Mouse (Mus musculus) cerebellum, adult 2 months (tissue): ENCODE measurements around the gene Cda. TPM values are rescaled to one million over a fixed set of nuclear protein-coding genes. Genes with fewer than 3 reads are reported as not detected.

ENCODE experiments used
- DNase-seq, 2 experiments: peaks; one replicate each; pipeline ENCODE4 v3.0.0; 2021
- H3K27ac ChIP-seq: fragments of 200-500 bp; 2 replicates; pipeline ENCODE4 v1.5.1; 2012; ENCODE audit warnings: low read length, control low read depth, inconsistent platforms; ENCODE audit not compliant: insufficient read depth
- H3K27me3 ChIP-seq: fragments of 200-500 bp; 2 replicates; pipeline ENCODE4 v1.6.1; 2012; ENCODE audit warnings: inconsistent platforms, mild to moderate bottlenecking, low read length, moderate library complexity; ENCODE audit not compliant: control insufficient read depth, insufficient read depth
- H3K4me1 ChIP-seq: fragments of 200-500 bp; 2 replicates; pipeline ENCODE4 v1.6.1; 2011; ENCODE audit warnings: low read length; ENCODE audit not compliant: control insufficient read depth, insufficient read depth
- H3K4me3 ChIP-seq: fragments of 200-500 bp; replicated peaks from 2 replicates; pipeline ENCODE3; 2011; ENCODE audit warnings: mild to moderate bottlenecking, low read depth, low read length, control low read depth; ENCODE audit not compliant: insufficient read depth
- CTCF ChIP-seq: fragments of 200-500 bp; IDR thresholded peaks from 2 replicates; pipeline ENCODE4 v1.5.1; 2011; ENCODE audit warnings: low read depth, mild to moderate bottlenecking, control low read depth, low read length, moderate library complexity, borderline replicate concordance; ENCODE audit not compliant: insufficient read depth
- POLR2A ChIP-seq: fragments of 200-500 bp; IDR thresholded peaks from 2 replicates; pipeline ENCODE4 v1.6.1; 2011; ENCODE audit warnings: low read length, control low read depth, borderline replicate concordance; ENCODE audit not compliant: insufficient read depth
- WGBS: fragments of 180-500 bp; shearing (Covaris S2); methylation state at CpG from one replicate; pipeline ENCODE4 v1.1.7; 2018; 5-methylcytosine and 5-hydroxymethylcytosine counted together
- polyA plus RNA-seq: library from polyadenylated mRNA; depleted of rRNA; stranded (reverse); fragments of >200 nt; gene quantifications from 2 replicates; pipeline ENCODE4 v1.2.3, GENCODE M21; 2012

The Cda gene
- polyA plus RNA-seq, 1 experiment: 15.4 TPM

DNA sequence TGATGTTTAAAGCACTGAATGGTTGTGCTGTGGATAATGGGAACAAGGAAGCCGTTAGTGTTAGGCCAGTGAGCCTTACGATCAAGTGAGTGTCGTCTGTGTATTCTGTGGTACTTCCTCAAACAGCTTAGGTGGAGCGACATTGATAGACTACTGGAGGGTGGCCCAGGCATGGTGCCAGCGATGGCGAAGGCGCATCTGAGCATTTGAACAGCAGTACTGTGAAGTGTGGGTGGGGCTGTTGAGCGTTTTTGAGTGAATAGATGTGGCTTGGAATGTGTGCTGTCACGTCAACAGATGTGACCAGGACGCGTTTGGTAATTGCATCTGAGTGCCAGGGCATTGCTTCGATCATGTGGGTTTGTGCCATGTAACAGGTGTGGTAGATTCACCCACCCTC lies 60.1 kb downstream of the Cda start:
- DNase-seq: no peak
- H3K27me3 ChIP-seq: no peaks in the 10 kb centered on the region
- H3K4me1 ChIP-seq: peaks cover 6% of the 10 kb centered on the region
- TF ChIP-seq POLR2A: no peak
- no peak for TF ChIP-seq CTCF
- WGBS: 69% methylated on average over 12 of the region's 12 CpGs
- no peak overlapping the region for H3K27ac ChIP-seq
- no peak overlapping the region for H3K4me3 ChIP-seq

- Histone ChIP-seq H3K27ac (no peak overlapping the region), H3K4me3 (no peak overlapping the region), H3K27me3 (no peaks in the 10 kb centered on the region), H3K4me1 (peaks cover 6% of the 10 kb centered on the region)
- TF ChIP-seq POLR2A: no peak
- TF ChIP-seq CTCF: no peak
- DNase-seq: no peak
- WGBS: 65% methylated on average over 3 of the region's 3 CpGs
These were observed 60.8 kb downstream of the Cda start for GRCm38 (mm10) chr4:138307025-138307424.

- TF ChIP-seq POLR2A (peak; percentile 86), CTCF (no peak)
These were observed 63.3 kb downstream of the Cda start, which contains the start of gene Ddost for GRCm38 (mm10) chr4:138304340-138305104. Ddost (plus strand) TSS chr4:138304730.

GRCm38 (mm10) chr4:138303742-138304141 lies 64.0 kb downstream of the Cda start:
- DNase-seq: no peak
- TF ChIP-seq CTCF (no peak), POLR2A (no peak)
- peak overlapping the region; percentile 73 for H3K4me3 ChIP-seq
- peaks cover 6% of the 10 kb centered on the region for H3K4me1 ChIP-seq
- H3K27ac ChIP-seq: no peak overlapping the region
- H3K27me3 ChIP-seq: no peaks in the 10 kb centered on the region
- 11% methylated on average over 18 of the region's 18 CpGs for WGBS

More at GRCm38 (mm10) chr4:138304340-138305104, 63.3 kb downstream of the Cda start, which contains the start of gene Ddost:
- peak; percentile 99 to 100 for DNase-seq
- WGBS: under 1% methylated on average over 64 of the region's 64 CpGs
- peak within 1 kb of the TSS; percentile 56; the same call in 1 of the 2 replicates for H3K27ac ChIP-seq
- peaks cover 6% of the 10 kb centered on the region for H3K4me1 ChIP-seq
- H3K4me3 ChIP-seq: peak within 1 kb of the TSS; percentile 73
- no peaks in the 10 kb centered on the region for H3K27me3 ChIP-seq

GRCm38 (mm10) chr4:138303011-138303410 lies 64.8 kb downstream of the Cda start:
- H3K27ac ChIP-seq: no peak overlapping the region
- peaks cover 6% of the 10 kb centered on the region for H3K4me1 ChIP-seq
- WGBS: 96% methylated on average over 3 of the region's 3 CpGs
- DNase-seq: no peak
- no peak overlapping the region for H3K4me3 ChIP-seq
- no peaks in the 10 kb centered on the region for H3K27me3 ChIP-seq
- no peak for TF ChIP-seq CTCF
- TF ChIP-seq POLR2A: no peak

- Histone ChIP-seq H3K4me1 (peaks cover 3% of the 10 kb centered on the region), H3K4me3 (no peak overlapping the region), H3K27ac (no peak overlapping the region), H3K27me3 (no peaks in the 10 kb centered on the region)
- WGBS: 71% methylated on average over 10 of the region's 10 CpGs
- DNase-seq: no peak
- TF ChIP-seq POLR2A (no peak), CTCF (no peak)
These were observed 66.5 kb downstream of the Cda start for GRCm38 (mm10) chr4:138301271-138301780.

GRCm38 (mm10) chr4:138293949-138294550 lies 73.7 kb downstream of the Cda start:
- 60% methylated on average over 9 of the region's 14 CpGs for WGBS
- TF ChIP-seq POLR2A (no peak), CTCF (no peak)
- H3K4me3 ChIP-seq: no peak overlapping the region
- H3K4me1 ChIP-seq: no peaks in the 10 kb centered on the region
- H3K27ac ChIP-seq: no peak overlapping the region
- no peak for DNase-seq
- H3K27me3 ChIP-seq: no peaks in the 10 kb centered on the region
